Mouse (Mus musculus): ENCODE measurements around the gene Slc22a23. TPM values are rescaled to one million over a fixed set of nuclear protein-coding genes. Genes with fewer than 3 reads are reported as not detected.

The Slc22a23 gene
- polyA plus RNA-seq, 1 experiment from 2014 or later: 7.0 TPM

DNA sequence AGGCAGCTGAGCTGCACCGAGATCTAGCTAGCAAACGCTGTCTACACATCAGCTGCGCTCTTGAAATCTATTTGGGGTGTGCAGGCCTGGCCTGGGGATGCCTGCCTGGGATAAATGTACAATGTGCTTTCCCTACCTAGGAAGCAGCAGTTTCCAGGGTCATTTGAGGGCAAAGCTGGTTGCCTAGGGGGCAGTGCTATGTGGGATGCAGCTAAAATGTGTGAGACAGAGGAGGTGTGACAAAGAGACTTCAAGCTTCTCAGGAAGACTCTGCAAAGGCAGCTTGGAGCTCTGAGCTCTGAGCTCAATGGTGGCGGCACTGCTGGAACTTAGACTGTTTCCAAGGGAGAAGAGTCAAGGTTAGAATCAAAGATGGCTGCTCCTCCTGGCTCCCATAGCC, 30.2 kb upstream of the Slc22a23 start:
- Histone ChIP-seq H3K27me3 (ENCODE audit: insufficient read depth, low read length) (no peaks in the 10 kb centered on the region), H3K9ac (replicated peaks) (no peak overlapping the region), H3K9me3 (ENCODE audit: low read length) (no peaks in the 10 kb centered on the region), H3K4me2 (ENCODE audit: low read depth, low read length) (no peak overlapping the region), H3K4me1 (ENCODE audit: insufficient read depth) (no peaks in the 10 kb centered on the region), H3K4me3 (ENCODE audit: low read depth, low read length) (no peak overlapping the region), H3K27ac (ENCODE audit: low read depth) (no peak overlapping the region), H3K36me3 (replicated peaks; ENCODE audit: insufficient read depth, low read length) (no peaks in the 10 kb centered on the region)
- DNase-seq: no peak
- 82% methylated on average over 4 of the region's 4 CpGs for WGBS (ENCODE audit: insufficient replicate concordance)
- ATAC-seq: no peak
- TF ChIP-seq EP300 (IDR thresholded peaks at IDR 0.05; ENCODE audit: low read depth): no peak
- no peak for TF ChIP-seq CTCF (IDR thresholded peaks at IDR 0.05; ENCODE audit: low read depth)

DNA sequence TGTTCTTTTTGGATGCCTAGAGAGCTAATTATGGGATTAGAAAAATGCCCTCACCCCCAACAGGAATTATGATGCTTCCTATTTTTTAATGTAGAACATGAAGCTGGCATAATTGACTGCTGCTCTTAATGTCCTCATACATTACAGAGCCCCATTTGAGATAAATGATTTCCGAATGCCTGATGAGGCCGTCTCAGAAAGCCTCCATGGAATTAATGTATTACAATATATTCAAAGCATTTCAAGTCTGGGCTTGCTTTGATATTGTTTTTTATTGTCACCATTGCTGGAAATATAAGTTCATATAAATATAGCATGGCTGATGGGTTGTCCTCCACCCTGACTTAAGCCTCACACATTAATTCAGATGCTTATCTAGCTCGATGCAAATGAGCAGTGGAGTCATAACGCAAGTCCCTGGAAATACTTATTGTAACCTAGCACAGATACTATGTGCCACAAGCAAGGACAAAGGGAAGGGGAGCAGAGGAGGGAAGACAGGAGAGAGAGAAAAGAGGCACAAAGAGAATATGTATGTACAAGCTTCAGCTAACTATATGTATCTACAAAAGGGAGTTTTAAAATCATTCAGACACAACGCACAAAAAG, 28.0 kb upstream of the Slc22a23 start:
- no peaks in the 10 kb centered on the region for H3K27me3 ChIP-seq (ENCODE audit: insufficient read depth, low read length)
- no peak for TF ChIP-seq CTCF (IDR thresholded peaks at IDR 0.05; ENCODE audit: low read depth)
- no peak for TF ChIP-seq EP300 (IDR thresholded peaks at IDR 0.05; ENCODE audit: low read depth)
- no peak overlapping the region for H3K4me3 ChIP-seq (ENCODE audit: low read depth, low read length)
- no peaks in the 10 kb centered on the region for H3K9me3 ChIP-seq (ENCODE audit: low read length)
- no peaks in the 10 kb centered on the region for H3K4me1 ChIP-seq (ENCODE audit: insufficient read depth)
- no peak for DNase-seq
- 83% methylated on average over 5 of the region's 5 CpGs for WGBS (ENCODE audit: insufficient replicate concordance)
- ATAC-seq: no peak
- no peaks in the 10 kb centered on the region for H3K36me3 ChIP-seq (replicated peaks; ENCODE audit: insufficient read depth, low read length)
- H3K27ac ChIP-seq (ENCODE audit: low read depth): no peak overlapping the region
- no peak overlapping the region for H3K4me2 ChIP-seq (ENCODE audit: low read depth, low read length)
- H3K9ac ChIP-seq (replicated peaks): no peak overlapping the region

DNA sequence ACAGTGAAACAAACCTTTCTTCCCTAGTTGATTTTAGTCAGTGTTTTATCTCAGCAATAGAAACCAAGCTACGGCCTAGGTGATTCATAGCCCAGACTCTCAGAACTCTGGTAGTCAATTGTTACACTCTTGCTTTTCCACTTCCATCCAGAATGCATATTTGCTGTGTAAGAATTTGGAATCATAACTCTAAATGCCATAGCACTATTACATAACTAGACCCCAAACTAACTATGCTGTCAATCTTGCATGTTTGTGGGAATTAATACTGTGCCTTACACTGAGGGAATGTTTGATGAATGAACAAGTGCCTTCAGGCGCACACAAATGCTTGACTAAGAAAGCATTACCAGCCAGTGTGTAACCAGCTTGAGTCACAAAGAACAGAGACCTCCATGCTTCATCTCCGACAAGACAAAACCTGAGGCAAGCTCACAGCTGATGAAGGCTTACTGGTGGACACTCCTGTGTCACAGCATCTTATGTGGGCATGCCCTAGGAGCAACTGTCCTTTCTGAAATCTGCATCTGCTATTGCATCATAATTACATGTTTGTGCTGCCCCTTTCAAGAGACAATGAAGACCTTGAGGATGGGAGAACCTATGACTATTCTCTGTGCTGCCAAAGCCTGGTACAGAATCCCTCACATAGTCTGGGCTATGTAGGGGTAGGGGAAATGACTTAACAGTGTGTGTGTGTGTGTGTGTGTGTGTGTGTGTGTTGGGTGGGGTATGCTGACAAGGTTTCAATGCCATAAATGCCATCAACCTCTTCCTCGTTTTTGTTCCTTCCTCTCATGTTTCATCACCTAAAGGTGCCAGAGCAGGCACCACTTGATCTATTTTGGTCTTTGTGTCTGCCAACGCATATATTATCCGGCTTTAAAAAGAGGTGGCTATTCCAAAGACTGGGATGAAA, 27.2 kb upstream of the Slc22a23 start:
- TF ChIP-seq CTCF (IDR thresholded peaks at IDR 0.05; ENCODE audit: low read depth): no peak
- no peak for TF ChIP-seq EP300 (IDR thresholded peaks at IDR 0.05; ENCODE audit: low read depth)
- Histone ChIP-seq H3K4me3 (ENCODE audit: low read depth, low read length) (no peak overlapping the region), H3K4me1 (ENCODE audit: insufficient read depth) (no peaks in the 10 kb centered on the region), H3K9ac (replicated peaks) (no peak overlapping the region), H3K36me3 (replicated peaks; ENCODE audit: insufficient read depth, low read length) (no peaks in the 10 kb centered on the region), H3K9me3 (ENCODE audit: low read length) (no peaks in the 10 kb centered on the region), H3K4me2 (ENCODE audit: low read depth, low read length) (no peak overlapping the region), H3K27ac (ENCODE audit: low read depth) (no peak overlapping the region), H3K27me3 (ENCODE audit: insufficient read depth, low read length) (no peaks in the 10 kb centered on the region)
- WGBS (ENCODE audit: insufficient replicate concordance): 70% methylated on average over 6 of the region's 6 CpGs
- DNase-seq: no peak
- no peak for ATAC-seq

DNA sequence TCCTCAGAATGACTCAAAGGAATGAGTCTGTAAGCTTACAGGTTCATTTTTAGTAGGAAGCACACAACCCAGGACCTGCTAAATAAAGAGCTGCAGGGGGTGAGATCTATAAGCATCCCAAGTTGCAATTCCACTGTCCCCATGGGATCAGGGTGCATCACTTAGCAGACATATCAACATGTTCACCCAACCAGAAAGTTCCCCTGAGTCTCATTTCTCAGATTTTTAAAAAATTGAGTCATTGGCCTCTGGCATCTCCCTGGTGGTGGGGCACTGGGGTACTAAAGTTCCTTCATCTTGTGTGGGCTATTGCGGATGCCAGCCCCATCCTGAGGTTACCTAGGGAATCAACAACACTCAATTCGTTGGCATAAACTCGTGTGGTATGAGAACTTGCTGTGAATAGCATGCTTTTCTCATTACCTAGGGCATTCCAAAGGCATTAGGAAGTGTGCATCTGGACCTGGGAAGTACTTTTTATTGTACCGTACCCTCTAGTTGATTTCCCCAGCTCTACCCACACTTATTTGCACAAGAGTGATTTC, 25.4 kb upstream of the Slc22a23 start:
- Histone ChIP-seq H3K27me3 (ENCODE audit: insufficient read depth, low read length) (no peaks in the 10 kb centered on the region), H3K27ac (ENCODE audit: low read depth) (no peak overlapping the region), H3K4me2 (ENCODE audit: low read depth, low read length) (no peak overlapping the region), H3K9me3 (ENCODE audit: low read length) (no peaks in the 10 kb centered on the region), H3K36me3 (replicated peaks; ENCODE audit: insufficient read depth, low read length) (no peaks in the 10 kb centered on the region), H3K4me1 (ENCODE audit: insufficient read depth) (no peaks in the 10 kb centered on the region), H3K4me3 (ENCODE audit: low read depth, low read length) (no peak overlapping the region), H3K9ac (replicated peaks) (no peak overlapping the region)
- ATAC-seq: no peak
- TF ChIP-seq EP300 (IDR thresholded peaks at IDR 0.05; ENCODE audit: low read depth) (no peak), CTCF (IDR thresholded peaks at IDR 0.05; ENCODE audit: low read depth) (no peak)
- no peak for DNase-seq
- 73% methylated on average over 4 of the region's 4 CpGs for WGBS (ENCODE audit: insufficient replicate concordance)

DNA sequence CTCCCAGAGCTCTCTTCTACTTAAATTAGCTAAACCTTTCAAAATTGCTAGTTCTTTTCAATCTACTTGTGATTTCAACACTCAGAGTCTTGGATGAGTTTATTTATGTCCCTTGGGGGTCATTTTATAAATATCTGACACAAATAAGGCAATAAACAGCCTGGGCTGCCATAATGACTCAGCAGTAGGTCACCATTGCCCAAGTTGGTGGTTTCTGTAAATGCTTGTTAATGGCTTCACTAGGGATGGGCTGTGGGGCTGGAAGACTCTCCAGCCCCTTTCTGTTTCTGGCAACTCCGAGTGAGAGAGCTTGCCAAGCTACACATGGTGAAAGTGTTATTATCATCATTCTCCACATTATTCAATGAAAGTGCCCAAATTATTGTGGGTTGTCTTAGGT, 20.2 kb upstream of the Slc22a23 start:
- no peak for TF ChIP-seq EP300 (IDR thresholded peaks at IDR 0.05; ENCODE audit: low read depth)
- no peak for TF ChIP-seq CTCF (IDR thresholded peaks at IDR 0.05; ENCODE audit: low read depth)
- Histone ChIP-seq H3K4me1 (ENCODE audit: insufficient read depth) (no peaks in the 10 kb centered on the region; the same call in 1 of the 2 replicates), H3K9ac (replicated peaks) (no peak overlapping the region), H3K36me3 (replicated peaks; ENCODE audit: insufficient read depth, low read length) (no peaks in the 10 kb centered on the region), H3K4me2 (ENCODE audit: low read depth, low read length) (no peak overlapping the region), H3K4me3 (ENCODE audit: low read depth, low read length) (no peak overlapping the region), H3K27me3 (ENCODE audit: insufficient read depth, low read length) (no peaks in the 10 kb centered on the region), H3K27ac (ENCODE audit: low read depth) (no peak overlapping the region), H3K9me3 (ENCODE audit: low read length) (no peaks in the 10 kb centered on the region)
- ATAC-seq (no peak), DNase-seq (no peak)
- WGBS (ENCODE audit: insufficient replicate concordance): 56% methylated on average over 1 of the region's 1 CpGs

DNA sequence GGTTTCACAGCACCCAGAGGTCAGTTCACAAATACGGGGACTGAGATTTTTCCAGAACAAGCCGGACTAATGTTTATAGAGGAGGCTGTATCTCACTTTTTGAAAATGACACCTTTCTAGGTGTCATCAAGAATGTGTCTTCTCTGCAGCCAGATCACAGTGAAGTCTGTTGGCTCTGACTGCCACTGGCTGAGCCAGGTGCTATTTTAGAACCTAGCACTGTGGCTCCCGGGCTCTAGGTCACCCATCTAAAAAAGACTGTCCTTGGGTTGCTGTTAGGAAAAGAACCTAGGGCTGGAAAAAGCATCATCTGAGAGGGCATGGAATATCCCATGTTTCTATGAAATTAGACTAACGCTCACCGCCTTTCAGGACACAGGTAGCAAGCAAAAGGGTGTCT, 10.7 kb upstream of the Slc22a23 start:
- Histone ChIP-seq H3K36me3 (replicated peaks; ENCODE audit: insufficient read depth, low read length) (no peaks in the 10 kb centered on the region), H3K4me1 (ENCODE audit: insufficient read depth) (no peaks in the 10 kb centered on the region), H3K4me2 (ENCODE audit: low read depth, low read length) (no peak overlapping the region), H3K27me3 (ENCODE audit: insufficient read depth, low read length) (no peaks in the 10 kb centered on the region), H3K4me3 (ENCODE audit: low read depth, low read length) (no peak overlapping the region), H3K9ac (replicated peaks) (no peak overlapping the region), H3K27ac (ENCODE audit: low read depth) (no peak overlapping the region), H3K9me3 (ENCODE audit: low read length) (no peaks in the 10 kb centered on the region)
- 88% methylated on average over 5 of the region's 5 CpGs for WGBS (ENCODE audit: insufficient replicate concordance)
- no peak for ATAC-seq
- no peak for DNase-seq
- TF ChIP-seq CTCF (IDR thresholded peaks at IDR 0.05; ENCODE audit: low read depth) (no peak), EP300 (IDR thresholded peaks at IDR 0.05; ENCODE audit: low read depth) (no peak)
